Mouse (Mus musculus): ENCODE results near the gene Drg2. TPM values are rescaled to one million over a fixed set of nuclear protein-coding genes. Genes with fewer than 3 reads are reported as not detected.

Drg2 gene
- polyA plus RNA-seq, 1 experiment, result 59.7 TPM

- TF ChIP-seq GATA1 (IDR thresholded peaks at IDR 0.05; ENCODE audit: low read length), result no peak
Observed at GRCm38 (mm10) chr11:60514941-60515340, 60.5 kb downstream of the Drg2 start.

GRCm38 (mm10) chr11:60518305-60518704 is 63.9 kb downstream of the Drg2 start:
- no peak for TF ChIP-seq GATA1 (IDR thresholded peaks at IDR 0.05; ENCODE audit: low read length)

Other genes with a start within 250 kb of the Drg2 start
- 403 and 421 TPM in 2 replicates for gene Srebf1, start 232.0 kb upstream of the Drg2 start, polyA plus RNA-seq (2012)
- 38.0 and 41.4 TPM in 2 replicates for gene Tom1l2, start 101.7 kb upstream of the Drg2 start, polyA plus RNA-seq (2012)
- 0.04 and 0.08 TPM in 2 replicates for gene Drc3, start 101.3 kb upstream of the Drg2 start, polyA plus RNA-seq (2012)
- 11.6 and 11.8 TPM in 2 replicates for gene Gid4, start 37.4 kb upstream of the Drg2 start, polyA plus RNA-seq (2012)
- 79.2 and 117 TPM in 2 replicates for gene Atpaf2, start 36.1 kb upstream of the Drg2 start, polyA plus RNA-seq (2012)
- not detected in 2 replicates for gene Myo15, start 14.7 kb downstream of the Drg2 start, polyA plus RNA-seq (2012)
- 25.9 and 29.0 TPM in 2 replicates for gene Alkbh5, start 81.8 kb downstream of the Drg2 start, polyA plus RNA-seq (2012)
- gene Llgl1, start 245.1 kb downstream of the Drg2 start, polyA plus RNA-seq (2012), result 18.2 and 24.1 TPM in 2 replicates